Mouse (Mus musculus) forelimb bud, embryonic 11.5 days (tissue): ENCODE measurements around the gene Mrpl48.

Source experiments
- DNase-seq: peaks from one replicate; pipeline ENCODE4 v3.0.0-alpha.2; 2012; ENCODE audit warnings: low read depth, low spot score

Gene Mrpl48

DNA sequence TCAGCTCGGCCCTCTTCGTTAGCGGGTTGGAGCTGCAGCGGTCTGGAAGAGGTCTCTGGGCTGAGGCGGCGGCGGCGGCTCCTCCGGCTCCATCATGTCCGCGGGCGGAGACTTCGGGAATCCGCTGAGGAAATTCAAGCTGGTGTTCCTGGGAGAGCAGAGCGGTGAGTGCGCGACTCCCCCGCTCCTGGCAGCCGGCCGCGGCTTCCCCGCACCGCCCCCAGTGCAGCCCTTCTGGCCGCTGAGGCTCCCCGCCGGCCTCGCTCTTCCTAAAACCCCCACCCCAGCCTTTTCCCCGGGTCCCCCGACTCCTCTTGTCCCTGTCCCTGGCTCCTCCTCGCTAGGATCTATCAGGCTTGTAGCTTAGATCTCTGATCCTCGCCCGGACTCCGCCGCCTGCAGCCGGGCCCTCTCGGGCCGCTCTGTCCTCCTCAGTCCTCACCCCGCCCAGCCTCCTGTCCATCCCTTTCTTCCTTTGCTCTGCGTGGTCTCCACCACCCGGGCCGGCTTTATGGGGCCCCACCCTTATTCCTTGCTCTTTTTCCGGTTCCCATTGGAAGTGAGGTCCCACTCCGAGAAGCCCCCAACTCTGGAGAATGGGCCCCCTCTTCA lies at the start of gene Mrpl48:
Gene Mrpl48 (minus strand): TSS at position 172 of the 612 bp plus-strand sequence.
- no peak for DNase-seq

GRCm38 (mm10) chr7:100656739-100657138 lies 48.6 kb upstream of the Mrpl48 start:
- DNase-seq, result no peak

- no peak for DNase-seq
Observed at GRCm38 (mm10) chr7:100654441-100654840, 46.3 kb upstream of the Mrpl48 start.

DNA sequence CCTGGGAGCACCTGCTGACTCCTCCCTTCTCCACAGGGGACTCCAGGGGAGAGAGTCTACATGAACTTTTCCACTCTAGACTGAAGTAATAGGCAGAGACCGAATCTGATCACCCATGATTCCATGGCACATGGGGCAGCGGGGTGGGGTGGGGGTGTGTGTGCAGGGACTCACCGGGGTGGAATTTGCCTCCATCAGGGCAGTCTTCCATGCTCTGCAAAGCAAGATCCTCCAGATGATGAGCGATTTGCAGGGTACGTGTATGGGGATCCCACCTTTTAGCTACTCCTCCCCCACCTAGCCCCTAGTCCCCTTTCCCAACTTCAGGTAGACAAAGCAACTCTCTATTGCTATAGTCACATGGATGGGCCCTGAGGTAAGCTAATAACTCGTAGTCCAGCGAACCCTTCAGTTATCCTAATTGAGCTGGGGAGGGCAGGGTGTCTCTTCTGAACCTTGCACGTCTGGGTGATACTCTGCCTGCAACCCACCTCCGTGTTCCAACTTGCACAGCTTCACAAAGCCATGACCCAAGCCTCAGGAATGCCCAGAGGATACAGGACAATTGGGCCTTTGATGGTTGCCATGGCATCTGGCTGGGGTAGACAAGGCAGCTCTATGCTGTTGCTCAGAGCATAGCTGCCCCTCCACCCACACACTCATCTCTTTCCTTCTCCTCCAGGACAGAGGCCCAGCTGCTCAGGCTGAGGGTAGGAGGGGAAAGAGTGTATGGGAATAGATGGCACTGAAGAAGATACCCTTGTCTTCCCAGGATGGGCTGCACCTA lies 45.6 kb upstream of the Mrpl48 start:
- peak; percentile 18 for DNase-seq

GRCm38 (mm10) chr7:100651011-100651410 lies 42.9 kb upstream of the Mrpl48 start:
- DNase-seq, result no peak

GRCm38 (mm10) chr7:100650421-100650820 lies 42.3 kb upstream of the Mrpl48 start:
- DNase-seq, result no peak

- no peak for DNase-seq
Observed at GRCm38 (mm10) chr7:100649826-100650225, 41.7 kb upstream of the Mrpl48 start.

- no peak for DNase-seq
Observed at GRCm38 (mm10) chr7:100649095-100649494, 41.0 kb upstream of the Mrpl48 start.

DNA sequence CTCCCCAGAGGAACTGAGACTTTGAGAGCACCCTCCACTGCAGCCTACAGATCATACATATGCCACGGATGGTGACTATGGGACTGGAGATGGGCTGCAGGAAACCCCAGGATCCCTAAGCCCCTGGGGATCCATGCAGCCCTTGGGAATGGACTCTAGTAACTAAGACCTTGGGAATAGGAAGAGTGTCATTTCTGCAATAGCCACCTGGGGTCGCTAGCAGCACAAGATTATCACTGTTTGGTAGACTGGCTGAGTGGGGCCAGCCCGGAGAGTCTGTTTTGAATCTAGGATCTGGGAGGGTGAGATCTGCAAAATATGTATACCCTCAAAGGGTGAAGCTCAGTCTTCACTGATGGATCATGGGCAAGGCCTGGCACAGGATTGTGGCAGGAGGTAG lies 37.0 kb upstream of the Mrpl48 start:
- peak; percentile 51 for DNase-seq

DNA sequence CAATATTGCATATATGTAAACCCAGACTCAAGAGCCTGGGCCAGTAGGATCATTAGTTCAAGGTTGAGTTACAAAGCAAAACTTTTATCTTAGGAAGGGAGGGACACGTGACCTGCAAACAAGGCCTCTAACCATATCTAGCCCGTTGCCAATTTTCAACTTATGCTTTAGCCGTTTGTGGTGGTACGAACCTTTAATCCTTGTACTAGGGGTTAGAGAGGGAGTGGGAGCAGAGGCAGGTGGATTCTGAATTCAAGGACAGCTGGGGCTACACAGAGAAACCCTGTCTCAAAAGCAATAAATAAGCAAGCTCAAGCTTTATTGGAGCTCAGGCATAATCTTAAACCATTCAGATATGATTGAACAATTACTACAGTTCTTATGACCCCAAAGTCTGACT lies 34.3 kb upstream of the Mrpl48 start:
- DNase-seq, result no peak

DNA sequence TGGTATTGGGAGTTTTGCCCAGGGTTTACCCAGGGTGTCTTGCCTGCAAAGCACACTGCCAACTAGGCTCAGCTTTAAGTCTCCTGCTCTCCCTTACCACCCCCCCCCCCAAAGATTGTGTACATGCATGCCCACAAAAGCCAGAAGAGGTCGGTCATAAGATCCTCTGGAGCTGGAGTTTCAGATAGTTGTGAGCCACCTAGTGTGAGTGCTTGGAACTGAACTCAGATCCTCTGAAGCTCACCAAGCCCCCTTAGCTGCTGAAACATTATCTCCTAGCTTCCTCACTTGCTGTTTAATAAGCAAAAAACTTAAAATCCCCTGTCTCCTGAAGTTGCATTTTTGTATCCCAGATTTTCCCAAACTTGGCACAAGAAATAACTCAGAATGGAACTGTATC lies 29.6 kb upstream of the Mrpl48 start:
- DNase-seq, result peak; percentile 25

DNA sequence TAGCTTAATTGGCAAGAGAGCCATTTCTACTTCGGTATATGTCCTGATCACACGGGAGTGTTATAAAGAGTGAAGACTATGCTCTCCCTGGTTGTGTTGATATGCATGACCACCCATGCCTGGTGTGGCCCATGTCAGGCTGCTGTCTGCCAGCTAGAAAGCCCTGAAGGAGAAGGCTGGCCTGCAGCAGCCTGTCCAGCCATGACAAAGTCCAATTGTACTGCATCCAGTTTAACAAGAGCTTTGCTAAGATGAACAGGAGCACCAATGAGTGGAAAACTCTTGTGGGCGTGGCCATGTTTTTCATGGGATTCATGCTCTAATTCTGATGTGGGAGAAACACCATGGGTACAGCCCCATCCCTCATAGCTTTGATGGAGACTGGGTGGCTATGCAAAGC lies 16.4 kb upstream of the Mrpl48 start:
- DNase-seq, result no peak

DNA sequence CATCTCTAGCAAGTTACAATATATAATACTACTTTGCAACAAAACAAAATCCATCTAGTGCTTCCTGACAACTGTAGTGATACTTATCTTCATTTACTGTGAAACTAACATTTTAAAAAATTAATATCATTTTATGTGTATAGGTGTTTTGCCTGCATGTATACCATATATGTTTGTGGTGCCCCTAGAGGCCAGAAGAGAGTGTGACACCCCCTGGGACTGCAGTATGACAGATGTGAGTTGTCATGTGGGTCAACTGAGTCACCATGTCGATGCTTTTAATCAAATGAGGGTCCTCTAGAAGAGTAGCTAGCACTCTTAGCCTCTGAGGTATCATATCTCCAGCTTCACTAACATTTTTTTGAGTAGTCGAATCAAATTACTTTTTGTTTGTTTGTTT lies 14.2 kb upstream of the Mrpl48 start:
- no peak for DNase-seq

DNA sequence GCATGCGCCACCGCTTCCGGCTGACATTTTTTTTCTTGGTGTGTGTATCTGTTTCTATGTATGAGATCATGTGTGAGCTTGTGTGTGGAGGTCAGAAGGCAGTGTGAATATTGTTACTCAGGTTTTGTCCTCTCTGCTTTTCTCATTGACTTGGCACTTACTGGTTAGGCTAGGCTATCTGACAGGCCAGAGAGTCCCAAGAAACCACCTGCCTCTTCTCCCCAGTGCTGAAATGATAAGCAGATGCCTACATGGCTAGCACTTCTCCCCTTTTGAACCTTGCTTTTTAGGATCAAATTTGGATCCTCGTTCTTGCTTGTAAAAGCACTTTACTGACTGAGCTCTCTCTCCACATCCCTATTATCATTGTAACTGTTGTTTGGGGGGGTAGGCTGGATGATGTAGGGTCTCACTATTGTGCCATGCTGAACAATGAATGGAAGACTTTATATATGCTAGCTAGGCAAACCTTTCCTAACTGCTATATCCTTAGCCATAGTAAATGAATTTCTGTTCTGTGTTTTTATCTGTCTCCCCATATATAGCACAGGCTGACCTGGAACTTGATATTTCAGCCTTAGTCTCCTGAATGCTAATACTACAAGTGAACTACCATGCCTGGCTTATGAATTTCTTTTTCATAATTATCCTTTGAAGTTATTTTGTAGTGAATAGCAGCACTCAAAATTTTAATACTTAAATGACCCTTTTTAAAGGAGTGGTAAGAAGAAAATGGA lies 8.2 kb upstream of the Mrpl48 start:
- no peak for DNase-seq

DNA sequence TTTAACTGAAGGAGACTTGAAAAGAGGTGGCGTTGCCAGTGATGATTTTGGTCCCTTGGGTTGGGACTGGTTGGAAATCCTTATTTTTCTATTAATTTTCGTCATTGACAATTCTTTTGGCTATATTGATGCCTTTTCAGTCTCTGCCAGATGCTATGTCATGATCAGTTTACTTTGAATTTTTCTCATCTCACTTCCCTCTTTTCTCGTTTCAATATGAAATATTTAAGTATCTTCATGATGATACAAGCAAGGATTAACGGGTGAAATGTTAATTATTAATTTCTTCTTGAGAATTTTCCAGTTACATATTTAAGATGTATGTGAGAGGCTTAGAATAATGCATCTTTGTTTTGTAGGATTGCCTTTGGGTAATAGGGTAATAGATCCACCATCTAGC lies 809 bp upstream of the Mrpl48 start:
- DNase-seq, result no peak

GRCm38 (mm10) chr7:100607214-100608129 lies 629 bp downstream of the Mrpl48 start, which contains the start of gene Rab6a:
TSS of gene Rab6a (plus strand) at chr7:100607410.
- peak; percentile 100 for DNase-seq

GRCm38 (mm10) chr7:100600211-100600610 lies 7.9 kb downstream of the Mrpl48 start:
- no peak for DNase-seq

DNA sequence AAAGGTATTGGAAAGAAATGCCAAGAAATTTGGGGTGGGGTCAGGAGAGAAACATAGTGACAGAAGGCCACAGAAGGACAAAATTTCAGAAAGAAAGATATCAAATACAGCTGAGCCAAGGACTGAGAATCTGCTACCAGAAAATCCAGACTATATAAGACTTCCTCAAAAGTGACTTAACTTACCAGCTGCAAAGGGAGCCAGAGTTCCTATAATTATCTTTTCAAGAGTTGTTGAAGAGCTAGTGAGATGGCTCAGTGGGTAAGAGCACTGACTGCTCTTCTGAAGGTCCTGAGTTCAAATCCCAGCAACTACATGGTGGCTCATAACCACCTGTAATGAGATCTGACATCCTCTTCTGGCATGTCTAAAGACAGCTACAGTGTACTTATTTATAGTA lies 14.8 kb downstream of the Mrpl48 start:
- DNase-seq, result no peak

DNA sequence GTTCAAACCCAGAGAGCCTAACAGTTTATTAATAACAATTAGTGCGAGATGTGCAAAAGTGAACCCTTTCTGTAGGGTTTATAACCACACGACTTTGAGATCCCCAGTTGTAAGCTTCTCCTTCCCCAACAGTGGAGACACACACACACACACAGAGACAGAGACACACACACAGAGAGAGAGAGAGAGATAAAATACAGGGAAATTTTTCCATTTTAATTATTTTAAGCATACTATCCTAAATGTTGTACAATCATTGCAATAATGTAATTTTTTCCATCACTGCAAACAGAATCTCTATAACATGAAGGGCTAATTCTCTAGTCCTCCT lies 16.6 kb downstream of the Mrpl48 start:
- no peak for DNase-seq

- DNase-seq, result peak; percentile 64
Observed at GRCm38 (mm10) chr7:100590845-100591521, 17.1 kb downstream of the Mrpl48 start.

- DNase-seq, result no peak
Observed at GRCm38 (mm10) chr7:100590504-100590844, 17.6 kb downstream of the Mrpl48 start.
